Mouse (Mus musculus): ENCODE data around the gene Cnn1. TPM values are rescaled to one million over a fixed set of nuclear protein-coding genes. Genes with fewer than 3 reads are reported as not detected.

Cnn1 gene
- total RNA-seq, 1 experiment: 25.6 TPM

DNA sequence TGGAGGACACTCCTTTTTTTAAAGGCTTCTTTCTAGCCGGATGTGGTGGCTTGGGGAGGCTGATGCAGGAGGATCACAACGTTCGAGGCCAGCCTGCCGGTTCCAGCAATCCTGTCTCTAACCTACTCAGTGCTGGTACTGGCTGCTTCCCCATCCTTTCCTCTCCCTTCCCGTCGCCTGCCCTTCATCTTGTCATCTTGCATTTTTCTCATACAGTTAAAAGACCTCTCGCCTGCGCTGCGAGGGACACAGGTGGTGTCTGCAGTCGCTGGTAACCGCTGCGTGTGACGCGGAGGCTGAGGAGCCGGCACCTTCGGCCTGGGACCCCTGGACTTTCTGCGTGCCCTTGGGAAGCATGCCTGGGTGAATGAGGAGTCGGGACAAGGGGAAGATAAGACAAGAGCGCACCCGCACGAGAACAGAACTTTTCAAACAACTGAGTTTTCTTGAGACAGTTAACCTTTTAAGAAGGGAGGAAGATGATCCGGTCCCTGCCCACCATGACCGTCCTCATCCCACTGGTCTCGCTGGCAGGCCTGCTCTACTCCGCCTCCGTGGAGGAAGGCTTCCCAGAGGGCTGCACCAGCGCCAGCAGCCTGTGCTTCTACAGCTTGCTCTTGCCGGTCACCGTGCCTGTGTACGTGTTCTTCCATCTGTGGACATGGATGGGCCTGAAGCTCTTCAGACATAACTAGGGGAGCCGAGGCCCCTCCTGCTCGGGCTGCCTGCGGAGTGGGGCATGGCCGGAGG is 58.7 kb downstream of the Cnn1 start:
- no peak for DNase-seq (ENCODE audit: low read depth, low spot score)
- peak overlapping the region; percentile 80 for H3K9ac ChIP-seq (ENCODE audit: insufficient read depth, low read depth, low read length, poor library complexity, severe bottlenecking)
- peaks cover 6% of the 10 kb centered on the region; the same call in 1 of the 2 replicates for H3K36me3 ChIP-seq (ENCODE audit: control insufficient read depth, insufficient read depth, low read length, poor library complexity, severe bottlenecking)
- H3K9me3 ChIP-seq (ENCODE audit: control insufficient read depth, insufficient read depth, low read depth, low read length): no peaks in the 10 kb centered on the region
- H3K4me3 ChIP-seq (ENCODE audit: insufficient read depth in 1 of 2, low read depth in 1 of 2, low read length in 2 of 2, poor library complexity in 1 of 2, severe bottlenecking in 1 of 2): peak overlapping the region; percentile 74 to 97
- no peak overlapping the region for H3K27ac ChIP-seq (ENCODE audit: insufficient read depth, low read depth, low read length, poor library complexity, severe bottlenecking)
- peaks cover 0 to 7% of the 10 kb centered on the region in 2 experiments; a peak in 1 of 4 replicates for H3K4me1 ChIP-seq (ENCODE audit: control insufficient read depth in 2 of 2, insufficient read depth in 2 of 2, low read length in 2 of 2, poor library complexity in 1 of 2)
- in situ Hi-C loops (cut with MboI; ENCODE audit: low sequenced_read_pairs in 2 of 2, unreplicated experiment in 2 of 2): no loop called here
- TF ChIP-seq ZNF384 (IDR thresholded peaks at IDR 0.05; ENCODE audit: low read depth, low read length) (no peak), ZC3H11A (IDR thresholded peaks at IDR 0.05; ENCODE audit: borderline replicate concordance, low read depth, low read length) (no peak), HCFC1 (IDR thresholded peaks at IDR 0.05; ENCODE audit: borderline replicate concordance, insufficient read depth, low read length) (no peak), MAFK (IDR thresholded peaks at IDR 0.05; ENCODE audit: insufficient read depth, low read depth, low read length) (no peak), CHD2 (IDR thresholded peaks at IDR 0.05; ENCODE audit: low read depth, low read length) (no peak)

Other genes with a start within 250 kb of the Cnn1 start
- 45.4 and 144 TPM in 2 replicates for gene Dock6, start 246.6 kb upstream of the Cnn1 start, total RNA-seq (2012; rRNA removed)
- 4.4 and 9.5 TPM in 2 replicates for gene Rab3d, start 181.0 kb upstream of the Cnn1 start, total RNA-seq (2012; rRNA removed)
- 1.8 and 1.9 TPM in 2 replicates for gene Ccdc159, start 171.7 kb upstream of the Cnn1 start, total RNA-seq (2012; rRNA removed)
- 38.1 and 75.3 TPM in 2 replicates for gene Tmem205, start 171.7 kb upstream of the Cnn1 start, total RNA-seq (2012; rRNA removed)
- gene Plppr2, start 162.2 kb upstream of the Cnn1 start, total RNA-seq (2012; rRNA removed): 2.0 and 2.6 TPM in 2 replicates
- 9.5 and 10.8 TPM in 2 replicates for gene Swsap1, start 143.5 kb upstream of the Cnn1 start, total RNA-seq (2012; rRNA removed)
- gene Epor, start 135.7 kb upstream of the Cnn1 start, total RNA-seq (2012; rRNA removed): 1.7 and 3.9 TPM in 2 replicates
- 0.27 and 0.37 TPM in 2 replicates for gene Rgl3, start 109.8 kb upstream of the Cnn1 start, total RNA-seq (2012; rRNA removed)
- gene Ccdc151, start 96.6 kb upstream of the Cnn1 start, total RNA-seq (2012; rRNA removed): 1.4 and 2.5 TPM in 2 replicates
- 234 and 379 TPM in 2 replicates for gene Prkcsh, start 96.4 kb upstream of the Cnn1 start, total RNA-seq (2012; rRNA removed)
- 2.6 and 5.0 TPM in 2 replicates for gene Elavl3, start 47.2 kb upstream of the Cnn1 start, total RNA-seq (2012; rRNA removed)
- gene Gm49318, start 28.0 kb upstream of the Cnn1 start, total RNA-seq (2012; rRNA removed): not detected in 2 replicates
- 10.9 and 14.3 TPM in 2 replicates for gene Zfp653, start 27.8 kb upstream of the Cnn1 start, total RNA-seq (2012; rRNA removed)
- 37.5 and 38.2 TPM in 2 replicates for gene Ecsit, start 13.8 kb upstream of the Cnn1 start, total RNA-seq (2012; rRNA removed)
- 72.0 and 85.3 TPM in 2 replicates for gene Elof1, start 18.0 kb downstream of the Cnn1 start, total RNA-seq (2012; rRNA removed)
- gene Acp5, start 36.5 kb downstream of the Cnn1 start, total RNA-seq (2012; rRNA removed): 14.6 and 17.3 TPM in 2 replicates
- 27.3 and 34.7 TPM in 2 replicates for gene Pigyl, start 57.6 kb downstream of the Cnn1 start, total RNA-seq (2012; rRNA removed)
- gene Zfp872, start 88.9 kb downstream of the Cnn1 start, total RNA-seq (2012; rRNA removed): 0.22 TPM in 1 of 2 replicates, not detected in the other
- gene Zfp809, start 126.5 kb downstream of the Cnn1 start, total RNA-seq (2012; rRNA removed): 90.7 and 129 TPM in 2 replicates
- gene Zfp599, start 160.7 kb downstream of the Cnn1 start, total RNA-seq (2012; rRNA removed): 9.6 and 11.3 TPM in 2 replicates
- gene Zfp810, start 208.4 kb downstream of the Cnn1 start, total RNA-seq (2012; rRNA removed): 7.8 and 14.3 TPM in 2 replicates